Mouse (Mus musculus): Measurements from ENCODE around the gene Reg3b. TPM values are rescaled to one million over a fixed set of nuclear protein-coding genes. Genes with fewer than 3 reads are reported as not detected.

Reg3b gene
- polyA plus RNA-seq (2012; ENCODE audit: low replicate concordance) = not detected in 2 replicates

GRCm38 (mm10) chr6:78370357-78370756 is at the start of gene Reg3b:
Gene Reg3b (plus strand): TSS chr6:78370657.

GRCm38 (mm10) chr6:78378765-78379164 is 8.3 kb downstream of the Reg3b start, which contains the start of gene Reg3d:
Gene Reg3d (minus strand): TSS chr6:78378865.

GRCm38 (mm10) chr6:78380409-78380808 is 10.0 kb downstream of the Reg3b start, which contains the start of gene Reg3a:
Gene Reg3a (plus strand): TSS chr6:78380709.

GRCm38 (mm10) chr6:78395323-78395722 is 24.9 kb downstream of the Reg3b start, which contains the start of gene Reg2:
Gene Reg2 (plus strand): TSS chr6:78395623.

GRCm38 (mm10) chr6:78422411-78422810 is 52.0 kb downstream of the Reg3b start, which contains the start of gene Reg1:
Gene Reg1 (plus strand): TSS chr6:78422711.

Other genes starting within 250 kb of the Reg3b start
- not detected in 2 replicates for gene Reg3d, start 8.2 kb downstream of the Reg3b start, polyA plus RNA-seq (2012; ENCODE audit: low replicate concordance)
- not detected in 2 replicates for gene Reg3a, start 10.1 kb downstream of the Reg3b start, polyA plus RNA-seq (2012; ENCODE audit: low replicate concordance)
- gene Reg2, start 25.0 kb downstream of the Reg3b start, polyA plus RNA-seq (2012; ENCODE audit: low replicate concordance) = not detected in 2 replicates
- not detected in 2 replicates for gene Reg1, start 52.1 kb downstream of the Reg3b start, polyA plus RNA-seq (2012; ENCODE audit: low replicate concordance)
- not detected in 2 replicates for gene Reg3g, start 98.2 kb downstream of the Reg3b start, polyA plus RNA-seq (2012; ENCODE audit: low replicate concordance)